Mouse (Mus musculus) natural killer cell, adult 2 months (primary cell): ENCODE results near the gene Nfasc.

ENCODE experiments used
- DNase-seq, 2 experiments: peaks; one replicate each; pipeline ENCODE4 v3.0.0; 2022; ENCODE audit warnings: low spot score in 2 of 2

The Nfasc gene

DNA sequence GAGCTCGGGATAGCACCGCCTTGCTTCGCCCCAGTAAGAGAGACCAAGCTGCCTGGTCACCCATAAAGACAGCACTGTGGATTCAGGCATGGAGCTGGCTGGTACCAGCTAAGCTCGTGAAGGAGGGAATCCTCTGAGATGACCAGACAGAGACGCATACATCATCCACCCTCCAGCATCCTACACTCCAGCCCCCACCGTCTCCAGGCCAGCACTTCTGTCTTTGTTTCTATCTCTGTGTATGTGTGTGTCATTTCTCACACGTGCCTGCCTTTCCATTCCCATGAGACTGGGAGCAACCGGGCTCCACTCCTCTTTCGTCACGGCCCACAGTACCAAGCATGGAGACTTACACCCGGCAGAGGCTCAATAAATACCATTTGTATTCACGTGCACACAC is 9.3 kb downstream of the Nfasc start:
- DNase-seq, result no peak

DNA sequence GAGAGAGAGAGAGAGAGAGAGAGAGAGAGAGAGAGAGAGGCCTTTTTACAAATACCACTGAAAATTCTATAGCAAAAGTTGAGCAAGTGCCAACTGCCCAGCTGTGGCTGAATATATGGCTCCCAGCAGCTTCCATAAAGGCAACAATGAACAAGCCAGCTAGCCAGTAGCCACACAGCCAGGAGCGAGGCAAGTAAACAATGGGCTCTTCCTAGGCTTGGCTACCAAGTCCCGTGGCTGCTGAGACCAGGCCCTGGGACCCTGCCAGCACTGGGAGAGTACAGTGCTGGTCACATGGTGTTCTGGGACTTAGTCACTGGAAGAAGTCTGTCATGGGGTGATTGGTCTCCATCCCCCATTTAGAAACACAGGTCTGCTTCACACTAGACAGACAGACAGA is 14.0 kb downstream of the Nfasc start:
- no peak for DNase-seq

DNA sequence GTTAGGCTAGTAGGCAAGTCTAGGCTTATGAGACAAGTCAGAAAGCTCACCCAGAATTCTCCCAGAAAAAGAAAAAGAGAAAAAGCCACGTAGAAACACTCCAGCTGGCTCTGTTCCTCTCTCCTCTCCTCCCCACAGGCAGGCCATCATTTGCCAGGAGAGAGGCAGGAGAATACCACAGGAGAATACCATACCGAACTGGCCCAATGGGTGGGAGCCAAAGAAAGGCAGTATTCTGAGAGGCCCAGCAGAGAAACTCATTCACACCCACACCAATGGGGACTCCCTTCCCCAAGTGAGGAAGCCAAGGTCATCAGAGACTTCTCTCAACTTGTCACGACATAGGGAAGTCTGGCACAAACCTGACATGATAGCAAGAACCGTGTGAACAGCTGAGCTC is 19.2 kb downstream of the Nfasc start:
- DNase-seq, result no peak

DNA sequence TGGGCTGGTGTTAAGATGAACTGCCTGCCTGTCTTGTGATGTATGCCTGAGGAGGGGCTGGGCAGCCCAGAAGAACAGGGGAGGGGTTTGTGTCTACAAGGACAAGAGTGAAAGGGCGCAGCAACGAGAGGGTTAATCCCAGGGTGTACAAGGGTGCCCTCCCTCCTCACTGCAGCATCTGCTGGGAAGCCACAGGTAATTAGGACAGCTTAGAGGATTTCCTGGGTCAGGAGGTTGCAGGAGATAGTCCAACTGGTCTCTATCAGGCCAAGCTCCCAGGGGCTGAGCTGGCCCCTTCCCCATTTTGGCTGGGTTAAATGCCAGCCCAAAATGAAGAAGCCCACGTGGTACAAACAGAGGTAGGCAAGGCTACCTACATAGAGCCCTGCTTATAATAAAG is 20.3 kb downstream of the Nfasc start:
- no peak for DNase-seq

DNA sequence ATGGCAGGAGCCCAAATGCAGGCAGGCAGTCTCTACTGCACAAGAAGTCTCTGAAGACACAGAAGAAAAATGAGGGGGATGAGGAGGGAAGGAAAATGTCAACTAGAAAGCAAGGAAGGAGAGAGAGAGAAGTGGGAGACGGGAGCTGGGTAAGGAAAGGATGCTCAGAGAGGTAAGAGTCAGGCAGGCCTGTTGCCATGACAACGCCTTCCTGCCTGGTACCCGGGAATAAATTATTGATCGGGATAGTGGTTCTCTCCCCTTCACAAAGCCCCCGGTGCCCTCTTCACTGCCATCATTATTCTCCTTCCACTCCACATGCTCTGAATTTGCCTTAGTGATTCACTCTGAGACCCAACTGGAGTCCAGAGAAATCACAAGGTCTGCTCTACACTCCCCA is 23.4 kb downstream of the Nfasc start:
- no peak for DNase-seq

DNA sequence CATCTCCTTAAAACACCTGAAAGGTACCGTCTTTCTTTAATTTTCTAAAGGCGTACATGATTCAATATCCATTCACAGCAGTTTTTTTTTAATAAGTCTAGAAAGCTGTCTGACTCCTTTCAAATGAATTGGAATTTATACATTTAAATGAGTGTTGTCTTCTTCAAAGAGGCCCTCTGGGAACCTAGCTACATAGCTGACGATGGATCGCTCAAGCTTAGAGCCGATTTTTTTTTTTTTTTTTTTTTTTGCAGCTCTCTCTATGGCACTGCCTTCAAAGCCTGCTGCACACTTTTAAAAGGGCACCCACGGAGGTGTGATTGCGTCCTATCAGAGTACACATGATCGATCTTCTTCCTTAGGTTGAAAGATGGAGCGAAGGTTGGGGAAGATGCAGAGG is 26.6 kb downstream of the Nfasc start:
- no peak for DNase-seq

DNA sequence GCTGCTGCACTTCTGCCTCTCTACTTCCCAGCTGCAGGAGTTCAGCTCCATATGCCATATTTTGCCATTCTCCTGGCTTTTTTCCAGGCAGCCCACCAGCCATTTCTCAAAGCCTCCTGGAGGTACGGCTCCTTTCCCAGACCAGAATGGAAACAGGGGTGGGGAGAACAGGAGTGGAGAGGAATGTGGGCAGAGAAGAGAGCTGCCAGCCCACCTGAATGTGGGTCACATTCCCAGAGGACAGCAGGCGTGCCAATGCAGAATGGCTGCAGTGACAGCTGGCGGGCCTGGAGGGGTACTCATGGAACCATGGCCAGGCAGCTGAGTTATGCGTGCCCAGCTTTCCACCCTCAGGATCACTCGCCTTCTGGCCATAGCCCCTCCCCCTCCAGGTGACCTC is 32.2 kb downstream of the Nfasc start:
- no peak for DNase-seq

DNA sequence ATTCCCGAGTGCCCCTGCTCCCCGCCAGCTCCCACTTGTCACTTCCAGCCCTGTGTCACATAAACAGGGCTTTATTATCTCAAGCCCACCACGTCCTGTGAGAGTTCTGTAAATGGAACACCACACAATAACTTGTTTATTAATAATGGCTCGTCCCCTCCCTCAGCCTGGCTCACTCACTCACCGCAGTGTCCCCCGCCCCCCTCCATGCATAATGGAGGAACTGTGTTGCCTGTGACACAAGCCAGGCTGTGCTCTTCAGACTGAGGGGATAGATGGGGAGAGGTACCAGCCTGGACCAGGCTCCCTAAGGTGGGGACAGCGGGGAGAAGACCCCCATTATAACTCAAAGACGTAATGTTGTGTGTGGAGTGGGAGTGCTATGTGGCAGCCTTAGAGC is 34.3 kb downstream of the Nfasc start:
- no peak for DNase-seq

DNA sequence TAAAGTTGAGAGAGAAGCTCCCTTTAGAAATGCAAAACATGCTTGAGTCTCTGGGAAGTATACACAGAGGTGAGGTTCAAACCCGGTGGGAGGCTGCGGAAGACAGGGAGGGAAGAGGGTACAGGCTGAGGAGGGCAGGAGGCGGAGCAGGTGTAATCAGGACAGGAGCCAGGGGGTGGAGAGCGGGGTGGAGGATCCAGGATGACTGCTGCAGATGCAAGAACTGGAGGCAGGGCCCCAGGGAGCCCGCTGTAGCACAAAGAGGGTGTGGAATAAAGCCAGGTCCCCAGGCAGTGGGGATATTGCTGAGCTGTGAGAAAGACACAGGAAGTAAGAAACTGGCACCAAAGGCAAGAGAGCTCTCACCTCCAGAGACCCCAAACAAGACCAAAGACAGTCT is 38.1 kb downstream of the Nfasc start:
- no peak for DNase-seq

DNA sequence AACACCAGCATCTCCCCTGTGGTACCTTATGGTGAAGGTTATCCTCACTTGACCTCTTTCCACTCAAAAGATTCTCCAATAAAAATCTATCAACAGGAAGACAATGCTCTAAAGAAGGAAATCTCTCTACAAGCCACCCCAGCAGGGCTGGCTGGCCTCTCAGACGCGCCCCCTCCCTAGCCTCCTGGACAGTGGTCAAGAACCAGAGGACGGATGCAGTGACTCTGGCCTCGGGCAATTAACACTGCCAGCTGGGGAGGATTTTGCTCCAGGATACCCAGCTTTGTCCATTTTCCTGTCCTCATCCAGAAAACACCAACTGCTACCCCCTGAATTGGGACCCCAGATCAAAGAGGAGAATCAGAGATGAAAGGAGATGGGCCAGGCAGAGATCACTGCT is 44.7 kb downstream of the Nfasc start:
- no peak for DNase-seq

DNA sequence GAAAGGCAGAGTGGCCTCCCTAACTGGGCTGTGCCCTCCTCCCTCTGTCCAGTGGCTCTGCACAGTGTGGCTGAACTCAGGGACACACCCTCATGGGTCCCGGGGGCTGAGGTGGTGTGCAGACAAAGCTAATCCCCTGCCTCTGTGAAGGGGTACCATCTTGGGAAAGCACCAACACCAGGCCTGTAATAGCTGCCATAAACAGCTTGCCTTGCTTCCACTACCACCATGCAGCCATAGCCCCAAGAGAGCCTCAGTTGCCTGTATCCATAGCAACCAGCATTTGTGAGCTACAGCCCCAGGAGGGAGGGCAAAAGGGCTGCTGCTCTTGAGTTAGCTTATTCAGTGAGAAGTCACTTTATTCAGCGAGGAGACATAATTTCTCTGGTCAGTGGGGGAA is 45.4 kb downstream of the Nfasc start:
- DNase-seq, result no peak

DNA sequence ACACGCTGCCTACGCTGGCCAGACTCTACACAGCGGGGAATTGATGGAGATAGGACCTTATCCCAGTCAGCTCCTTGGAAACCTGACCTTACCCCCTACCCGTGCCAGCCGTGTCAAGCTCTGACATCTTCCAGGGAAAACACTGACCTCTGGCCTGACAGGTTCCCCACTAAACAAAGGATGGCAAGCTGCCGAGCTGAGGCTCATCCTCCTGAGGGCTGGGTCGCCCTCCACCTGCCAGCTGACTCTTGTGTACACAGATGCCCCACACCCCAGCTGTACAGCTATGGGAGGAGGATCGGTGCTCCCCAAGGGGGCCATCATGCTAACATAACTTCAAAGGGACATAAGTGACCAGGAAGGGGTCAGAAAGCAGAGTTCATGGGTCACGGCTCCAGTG is 47.6 kb downstream of the Nfasc start:
- DNase-seq, result no peak

DNA sequence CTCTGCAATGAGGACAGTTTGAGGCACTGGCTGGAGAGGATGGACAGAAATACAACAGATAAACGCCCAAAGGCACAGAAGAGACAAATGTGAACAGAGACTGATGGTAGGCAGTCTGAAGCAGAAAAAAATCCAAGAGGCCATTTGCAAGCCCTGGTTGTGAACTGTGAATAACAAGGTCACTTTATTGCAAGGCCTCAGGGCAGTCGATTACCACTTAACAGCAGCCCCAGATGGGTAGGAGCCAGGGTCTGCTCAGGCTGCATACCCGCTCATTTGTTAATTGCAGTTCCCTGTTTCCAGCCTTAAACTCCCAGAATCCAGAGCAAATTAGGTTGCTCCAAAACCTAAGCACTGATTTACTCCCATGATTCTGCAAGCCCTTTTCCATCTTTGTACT is 52.4 kb downstream of the Nfasc start:
- no peak for DNase-seq

DNA sequence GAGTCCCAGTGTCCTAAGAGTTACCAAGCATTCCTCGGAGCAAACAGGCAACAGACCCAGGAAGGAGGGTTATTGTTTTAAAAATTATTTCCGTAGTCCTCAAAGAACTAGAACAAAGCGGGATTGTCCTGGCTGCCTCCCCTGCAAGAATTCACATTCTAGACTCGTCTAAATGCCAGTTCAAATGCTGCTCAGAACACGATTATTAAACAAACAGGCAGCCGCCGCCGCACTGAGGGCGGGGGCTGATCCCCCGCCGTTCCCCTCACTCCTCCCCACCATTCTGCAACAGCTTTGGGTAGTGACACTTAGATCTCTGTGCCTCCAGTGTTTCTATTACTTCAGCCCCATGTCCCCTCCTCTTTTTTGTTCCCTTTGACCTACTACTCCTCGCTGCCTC is 62.7 kb downstream of the Nfasc start:
- no peak for DNase-seq

DNA sequence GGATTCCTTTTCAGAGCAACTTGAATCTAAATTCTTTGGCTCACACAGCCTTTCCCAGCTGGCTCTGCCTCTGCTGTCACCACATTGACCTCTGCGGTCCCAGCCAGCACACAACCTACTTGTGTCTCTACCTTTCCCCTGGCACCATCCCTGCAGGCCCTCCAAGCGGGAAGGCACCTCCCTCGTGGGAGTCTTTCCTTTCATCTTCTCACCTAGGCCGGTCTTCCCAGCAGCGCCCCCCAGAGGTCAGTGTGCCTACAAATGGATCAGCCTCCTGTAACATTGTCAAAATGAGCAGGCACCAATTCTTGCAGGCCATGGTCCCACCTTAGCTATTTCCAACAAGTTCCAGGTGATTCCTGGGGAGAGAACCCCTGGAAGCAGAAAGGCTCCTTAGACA is 63.5 kb downstream of the Nfasc start:
- no peak for DNase-seq

DNA sequence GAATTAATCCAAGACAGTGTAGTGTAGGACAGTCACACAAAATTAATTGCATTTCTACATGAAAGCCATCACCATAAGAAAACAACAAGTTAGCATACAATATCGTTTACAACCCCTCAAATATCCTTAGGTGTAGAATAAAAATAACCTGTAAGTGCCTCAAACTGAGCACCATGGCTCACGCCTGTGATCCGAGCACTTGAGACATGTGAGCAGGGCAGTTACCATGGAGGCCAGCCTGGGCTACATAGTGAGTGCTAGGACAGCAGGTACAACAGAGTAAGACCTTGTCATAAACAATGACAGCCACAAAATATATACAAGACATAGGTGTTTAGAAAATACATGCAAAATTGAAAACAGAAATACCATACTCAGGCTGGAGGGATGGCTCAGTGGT is 68.9 kb downstream of the Nfasc start:
- no peak for DNase-seq

DNA sequence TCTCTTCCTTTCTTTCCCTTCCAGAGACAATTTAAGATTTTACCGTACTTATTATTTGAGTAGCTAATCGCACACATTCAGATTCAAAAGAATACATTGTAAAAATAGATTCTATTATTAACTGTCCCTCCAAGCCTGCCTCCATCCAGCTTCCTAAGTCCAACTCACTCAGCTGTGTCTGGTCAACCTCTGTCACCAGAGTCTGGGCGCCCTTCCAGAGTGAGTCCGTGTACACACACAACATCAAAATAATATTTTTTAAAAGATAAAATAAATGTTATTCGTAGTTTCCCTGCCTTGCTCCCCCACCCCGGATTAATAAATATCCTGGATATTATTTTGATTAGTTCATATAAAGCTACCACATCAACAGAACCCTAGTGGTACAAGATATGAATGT is 72.4 kb downstream of the Nfasc start:
- DNase-seq, result no peak

DNA sequence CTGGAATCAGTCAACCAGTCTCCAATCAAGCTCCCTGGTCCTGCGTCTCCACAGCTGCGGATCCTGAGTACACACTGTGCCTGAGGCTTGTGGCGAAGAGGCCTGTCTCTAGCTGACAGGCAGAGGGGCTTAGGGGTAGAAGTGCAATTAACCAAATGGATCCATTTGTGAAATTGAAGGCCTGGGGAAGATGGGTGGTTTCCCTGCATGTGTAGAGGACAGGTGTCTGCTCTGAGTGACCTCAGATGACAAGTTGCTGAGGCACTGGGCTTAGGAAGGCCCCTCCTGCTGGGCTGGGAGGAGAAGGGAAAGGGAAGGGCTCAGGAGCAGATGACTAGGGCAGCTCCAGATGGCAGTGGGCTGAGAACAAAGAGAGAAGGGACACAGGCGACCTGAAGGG is 81.2 kb downstream of the Nfasc start:
- no peak for DNase-seq

DNA sequence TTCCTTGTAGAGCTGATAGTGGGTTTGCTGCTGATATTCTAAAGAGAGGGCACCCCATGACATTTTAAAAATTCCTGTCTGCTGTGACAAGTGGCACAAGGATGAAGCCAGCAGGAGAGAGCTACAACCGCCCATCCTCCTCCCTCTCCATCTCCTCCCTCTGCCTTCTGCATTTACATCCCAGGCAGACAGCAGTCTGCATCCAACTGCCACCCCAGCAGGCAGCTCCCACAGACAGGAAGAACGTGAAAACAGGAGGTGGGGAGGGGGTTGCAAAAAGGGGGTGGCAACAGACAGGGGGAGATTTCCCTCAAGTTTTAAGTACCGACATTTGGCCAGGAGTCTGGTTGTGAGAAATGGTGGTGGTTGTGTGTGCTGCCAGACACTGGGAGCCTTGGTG is 82.0 kb downstream of the Nfasc start:
- DNase-seq, result no peak

DNA sequence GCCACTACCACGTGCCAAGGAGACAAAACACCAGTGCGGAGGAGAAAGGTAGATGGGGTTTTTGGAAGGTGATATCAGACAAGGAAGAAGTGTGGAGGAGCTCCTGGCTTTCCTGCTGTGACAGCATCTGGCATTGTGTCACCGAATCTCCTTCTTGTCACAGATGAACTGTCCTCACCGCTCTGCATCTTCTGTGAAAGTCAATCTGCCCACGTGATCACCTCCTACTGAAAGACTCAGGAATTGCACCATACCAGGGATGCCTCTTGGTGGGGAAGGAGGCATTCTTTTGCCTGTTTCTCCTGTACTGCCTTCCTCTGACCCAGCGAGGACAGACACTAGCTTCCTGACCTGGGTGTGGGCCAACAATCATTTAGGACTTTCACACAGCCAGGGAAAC is 86.0 kb downstream of the Nfasc start:
- DNase-seq, result no peak

DNA sequence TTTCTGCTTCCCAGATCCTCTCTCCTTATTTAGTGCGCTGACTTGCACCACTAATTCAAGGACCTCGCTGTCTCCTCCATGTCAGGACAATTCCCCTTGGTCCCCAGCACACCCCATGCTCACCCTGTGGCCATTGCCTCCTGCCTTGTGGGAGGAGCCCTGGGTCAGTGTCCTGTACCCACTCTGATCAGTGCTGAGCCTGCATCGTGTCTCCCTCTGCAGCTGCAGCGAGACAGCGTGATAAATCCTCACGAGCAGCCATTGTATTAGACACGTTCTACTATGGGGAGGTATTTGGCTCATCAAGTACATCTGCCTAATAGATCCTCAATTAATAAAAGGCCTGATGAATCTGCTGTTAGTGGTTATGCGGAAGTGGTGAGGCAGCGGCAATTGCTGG is 86.8 kb downstream of the Nfasc start:
- no peak for DNase-seq

DNA sequence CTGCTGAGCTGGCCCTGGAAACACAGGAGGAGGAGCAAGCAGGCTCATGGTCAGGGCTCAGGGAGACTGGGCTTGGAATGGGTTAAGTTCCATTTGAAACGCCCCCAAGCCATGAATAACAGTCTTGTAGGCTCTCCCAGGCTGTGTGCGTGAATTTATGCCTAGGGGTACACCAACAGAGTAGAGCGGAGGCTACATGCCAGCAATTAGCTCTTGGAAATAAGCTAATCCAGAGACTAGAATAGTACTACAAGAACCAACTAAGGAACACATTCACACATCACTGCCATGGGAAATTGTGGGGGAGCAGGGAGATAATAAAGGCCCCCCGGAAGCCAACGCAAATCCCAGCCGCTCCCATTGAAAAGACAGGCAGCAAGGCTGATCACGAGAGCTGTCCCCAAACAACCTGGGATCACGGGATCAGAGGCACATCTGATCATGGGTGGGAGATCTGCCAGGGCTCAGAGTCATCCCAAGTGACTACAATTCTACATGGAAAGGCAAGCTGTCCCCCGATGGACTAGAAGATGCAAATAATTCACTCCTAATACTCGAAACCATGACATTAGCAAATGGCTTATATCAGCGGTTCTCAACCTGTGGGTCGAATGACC is 87.6 kb downstream of the Nfasc start:
- DNase-seq, result no peak

DNA sequence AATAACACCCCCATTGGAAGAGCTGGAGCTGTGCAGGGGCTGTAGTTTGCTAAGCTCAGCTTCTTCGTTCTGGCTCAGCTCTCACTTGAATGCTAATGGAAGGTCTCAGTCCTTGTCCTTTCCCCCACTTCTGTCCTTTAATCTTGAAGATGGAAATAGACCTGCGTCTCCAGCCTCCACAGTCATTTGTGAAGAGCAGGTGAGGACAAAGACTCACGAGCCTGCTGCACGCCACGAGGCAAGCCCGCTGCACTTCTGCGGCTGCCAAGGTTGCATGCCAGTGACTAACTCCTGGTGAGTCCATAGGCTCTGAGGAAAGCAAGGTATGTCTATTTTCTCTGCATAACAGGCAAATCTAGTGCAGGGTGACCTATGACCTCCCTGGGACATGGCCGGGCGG is 88.4 kb downstream of the Nfasc start:
- DNase-seq, result no peak

DNA sequence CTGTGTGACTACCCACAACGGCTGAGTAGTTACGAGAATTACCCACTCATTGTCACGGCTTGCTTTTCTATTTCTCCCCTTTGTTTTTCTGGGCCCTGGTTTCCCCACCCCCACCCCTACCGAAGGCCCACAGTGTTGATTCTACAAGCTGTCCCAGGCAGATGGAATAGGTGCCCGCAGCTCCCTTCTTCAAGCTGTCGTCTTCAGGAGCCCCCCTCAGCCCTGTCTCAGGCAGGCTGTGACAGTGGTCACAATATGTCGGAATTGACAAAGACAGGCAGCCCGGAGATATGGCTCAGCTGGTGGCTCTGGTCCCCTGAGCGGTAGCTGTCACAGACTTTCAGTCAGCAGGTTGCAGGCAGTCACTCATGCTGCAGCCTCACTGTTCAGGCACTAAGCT is 90.9 kb downstream of the Nfasc start:
- DNase-seq, result no peak

DNA sequence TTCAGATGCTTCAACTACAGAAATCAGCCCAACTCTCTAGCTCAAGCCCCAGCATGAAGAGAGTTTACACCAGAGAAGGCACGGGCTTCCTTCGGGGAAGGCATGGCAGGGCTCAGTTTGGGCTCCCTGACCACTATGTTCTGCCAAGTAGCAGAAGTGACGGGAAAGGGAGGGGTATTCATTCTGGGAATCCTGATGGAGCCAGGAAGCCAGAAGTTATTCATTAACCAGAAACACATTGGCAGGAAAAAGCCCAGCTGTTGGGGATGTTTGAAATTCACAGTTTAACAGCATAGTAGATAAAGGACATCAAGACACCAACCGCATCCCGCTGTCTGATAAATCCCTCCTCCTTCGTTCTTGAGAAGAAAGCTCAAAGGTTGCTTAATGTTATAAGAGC is 93.6 kb downstream of the Nfasc start:
- no peak for DNase-seq
